Mouse (Mus musculus) small intestine, adult 2 months (tissue): ENCODE data around the gene Dph6.

Source experiments
- CTCF ChIP-seq: fragments of 200-500 bp; IDR thresholded peaks from 2 replicates; pipeline ENCODE4 v1.5.1; 2012; ENCODE audit warnings: low read depth, mild to moderate bottlenecking, control low read depth, inconsistent platforms, low read length, moderate library complexity, mixed read lengths; ENCODE audit not compliant: insufficient replicate concordance, insufficient read length; ENCODE audit errors: extremely low read depth
- POLR2A ChIP-seq: fragments of 200-500 bp; IDR thresholded peaks from 2 replicates; pipeline ENCODE4 v1.6.1; 2012; ENCODE audit warnings: low read depth, mild to moderate bottlenecking, control low read depth, inconsistent platforms, low read length, moderate library complexity

DNA sequence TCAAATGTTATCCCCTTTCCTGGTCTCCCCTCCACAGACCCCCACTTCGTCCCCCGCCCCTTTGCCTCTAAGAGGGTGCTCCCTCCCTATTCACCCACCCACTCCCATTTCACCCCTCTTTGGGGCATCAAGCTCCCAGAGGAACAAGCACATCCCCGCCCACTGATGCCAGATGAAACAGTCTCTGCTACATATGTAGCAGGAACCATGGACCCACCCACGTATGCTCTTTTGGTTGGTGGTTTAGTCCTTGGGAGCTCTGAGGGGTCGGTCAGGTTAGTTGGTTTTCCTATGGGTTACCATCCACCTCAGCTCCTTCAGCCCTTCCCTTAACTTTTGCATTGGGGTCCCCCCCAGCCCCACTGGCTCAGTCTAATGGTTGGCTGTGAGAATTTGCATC lies 61.4 kb downstream of the Dph6 start:
- no peak for TF ChIP-seq POLR2A
- no peak for TF ChIP-seq CTCF
